Mouse (Mus musculus) gastrocnemius, postnatal 36 days (tissue): ENCODE measurements around the gene Rtn2. TPM values are rescaled to one million over a fixed set of nuclear protein-coding genes. Genes with fewer than 3 reads are reported as not detected.

ENCODE experiments used
- DNase-seq, 2 experiments: peaks; one replicate each; pipeline ENCODE4 v3.0.0; 2022
- intact Hi-C: fragments of 180-260 bp; cut with DNase I; formaldehyde crosslinking; loops from one replicate; pipeline ENCODE4 v1.15.1; 2025
- total RNA-seq, 2 experiments: library from RNA; stranded (reverse); gene quantifications; 2 replicates each; pipeline ENCODE4 v1.2.3; 2021

Gene Rtn2
- total RNA-seq, 2 experiments from 2014 or later, result 974 to 1,054 TPM

DNA sequence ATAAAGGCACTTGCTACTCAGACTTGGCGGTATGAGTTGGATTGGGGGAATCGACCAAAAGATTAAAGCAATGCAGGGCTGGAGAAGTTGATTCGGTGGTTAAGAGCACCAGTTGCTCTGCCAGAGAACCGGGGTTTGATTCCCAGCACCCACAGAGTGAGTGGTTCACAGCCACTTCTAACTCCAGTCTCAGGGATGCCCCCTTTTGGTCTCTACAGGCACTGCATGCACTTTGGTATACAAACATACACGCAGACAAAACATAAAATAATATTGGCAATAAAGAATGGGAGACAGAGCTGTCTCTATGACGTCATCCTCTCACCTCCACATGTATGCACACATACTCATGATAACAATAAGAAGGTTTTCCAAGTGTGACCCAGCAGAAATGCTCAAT is 14.6 kb downstream of the Rtn2 start:
- intact Hi-C loops, result loop anchor here (5.0 kb wide), 1 partner anchor 120 kb away; the partner anchor contains the start of gene Eml2

DNA sequence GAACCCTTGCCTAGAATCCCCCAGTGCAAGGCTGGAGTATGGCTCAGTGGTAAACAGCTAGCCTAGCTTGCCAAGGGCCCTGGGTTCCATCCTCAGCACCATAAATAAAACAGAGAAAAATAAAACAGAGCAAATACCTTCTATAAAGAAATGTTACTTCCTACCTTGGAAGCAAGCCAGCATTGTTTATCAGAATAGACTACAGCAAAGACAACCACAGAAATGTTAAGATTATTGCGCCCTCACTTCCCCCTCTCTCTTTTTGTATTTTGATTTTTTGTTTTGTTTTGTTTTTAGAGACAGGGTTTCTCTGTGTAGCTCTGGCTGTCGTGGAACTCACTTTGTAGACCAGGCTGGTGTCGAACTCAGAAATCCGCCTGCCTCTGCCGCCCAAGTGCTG is 15.4 kb downstream of the Rtn2 start:
- DNase-seq, result no peak
- intact Hi-C loops, result loop anchor here (2.0 to 5.0 kb wide), 2 partner anchors 15 to 120 kb away; partner anchors contain the start of genes Eml2 and Rtn2

More for the DNA sequence above, 14.6 kb downstream of the Rtn2 start:
- no peak for DNase-seq

DNA sequence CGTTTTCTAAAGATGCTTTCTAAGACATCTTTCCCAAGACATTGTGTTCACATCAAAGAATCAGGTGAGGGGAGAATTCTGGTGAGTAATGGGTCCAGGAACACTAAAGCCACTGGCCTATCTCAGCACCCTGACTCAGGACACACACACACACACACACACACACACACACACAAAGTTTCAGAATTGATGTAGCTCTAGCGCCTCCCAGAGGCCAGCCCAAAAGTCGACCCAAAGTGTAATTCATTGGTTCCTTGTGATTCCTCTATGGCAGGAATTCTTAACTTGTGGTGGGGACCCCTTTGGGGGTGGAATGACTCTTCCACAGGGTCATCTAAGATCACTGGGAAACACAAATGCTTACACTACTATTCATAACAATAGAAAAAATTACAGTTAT is 16.8 kb downstream of the Rtn2 start:
- intact Hi-C loops, result loop anchor here (2.0 to 5.0 kb wide), 2 partner anchors 16 to 122 kb away; partner anchors contain the start of genes Eml2 and Rtn2
- peak in 1 of 2 experiments; percentile 45 for DNase-seq

DNA sequence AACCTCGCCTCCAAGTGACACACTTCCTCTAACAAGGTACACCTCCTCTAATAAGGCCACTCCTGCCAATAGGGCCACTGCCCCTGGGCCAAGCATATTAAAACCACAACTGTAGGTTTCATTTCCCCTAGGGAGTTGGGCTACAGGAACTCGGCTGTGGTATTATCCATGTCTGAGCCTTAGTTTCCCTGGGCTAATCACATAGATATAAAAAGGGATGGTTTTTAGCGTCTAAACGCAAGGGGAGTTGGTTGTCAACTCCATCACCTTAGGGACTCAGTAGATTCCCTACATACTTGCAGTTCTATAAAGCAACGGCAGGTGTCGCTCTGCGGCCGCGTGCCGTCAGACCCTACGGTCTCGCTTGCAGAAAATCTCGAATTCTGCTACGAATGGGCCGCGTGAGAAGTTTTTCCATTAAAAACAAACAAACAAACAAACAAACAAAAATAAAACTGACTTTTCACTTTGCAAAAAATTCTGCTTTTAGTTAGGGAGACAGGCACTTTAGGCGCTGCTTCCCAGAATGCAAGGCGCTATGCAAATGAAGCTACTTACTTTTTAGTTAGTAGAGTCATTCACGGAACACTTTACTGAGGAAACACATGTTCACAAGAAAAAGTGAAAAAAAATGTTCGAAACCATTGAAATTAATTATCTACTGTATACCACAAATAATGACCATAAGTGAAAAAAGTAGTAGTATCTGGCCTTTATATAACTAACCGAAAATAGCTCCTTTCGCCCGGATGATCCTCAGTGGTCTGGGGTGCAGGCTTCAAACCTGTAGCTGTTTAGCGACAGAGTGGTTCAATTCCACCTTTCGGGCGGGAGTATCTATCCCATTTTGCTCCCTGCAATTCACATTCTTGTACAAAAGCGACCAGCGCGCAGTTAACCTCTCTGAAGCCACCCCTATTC is 18.3 kb downstream of the Rtn2 start:
- intact Hi-C loops, result loop anchor here (1.0 kb wide), 1 partner anchor 43 kb away; no protein-coding TSS in a partner anchor
- peak; percentile 60 to 70 for DNase-seq

DNA sequence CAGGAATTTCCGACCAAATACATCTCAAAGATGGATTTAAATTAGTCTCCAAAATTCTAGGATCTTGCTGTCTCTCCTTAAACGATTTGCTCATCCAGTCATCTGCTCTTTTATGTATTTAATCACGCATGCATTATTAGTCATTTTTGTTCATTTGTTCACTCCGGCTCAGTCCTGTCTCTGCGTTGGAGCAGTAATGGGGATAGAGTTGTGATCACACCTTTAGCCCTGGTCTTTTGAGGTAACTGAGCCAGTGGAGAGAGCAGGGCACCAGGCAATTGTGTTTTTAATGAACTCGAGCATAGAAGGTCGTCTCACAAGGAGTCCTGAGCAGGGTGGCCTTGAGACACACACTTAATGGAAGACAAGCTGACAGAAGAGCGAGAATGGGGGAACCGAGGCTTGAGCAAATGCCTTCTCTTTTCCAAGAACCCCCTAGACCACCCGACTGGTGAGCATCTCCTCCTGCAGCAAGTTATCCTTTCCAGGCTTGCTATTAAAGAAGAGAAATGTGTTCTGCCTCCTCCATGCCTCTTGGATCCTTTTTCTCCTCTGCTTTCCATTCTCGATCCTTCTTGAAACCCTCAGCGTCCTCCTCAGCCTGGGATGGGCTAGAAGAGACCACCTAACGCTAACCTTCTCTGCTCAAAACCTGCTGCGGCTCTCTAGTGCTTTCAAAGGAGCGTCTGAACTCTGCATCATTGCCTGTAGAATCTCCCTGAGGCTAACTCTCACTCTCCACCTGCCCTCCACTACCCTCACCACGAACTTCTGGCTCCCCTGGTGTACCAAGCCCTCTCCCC is 19.2 kb downstream of the Rtn2 start:
- intact Hi-C loops, result no loop called here
- DNase-seq, result no peak

DNA sequence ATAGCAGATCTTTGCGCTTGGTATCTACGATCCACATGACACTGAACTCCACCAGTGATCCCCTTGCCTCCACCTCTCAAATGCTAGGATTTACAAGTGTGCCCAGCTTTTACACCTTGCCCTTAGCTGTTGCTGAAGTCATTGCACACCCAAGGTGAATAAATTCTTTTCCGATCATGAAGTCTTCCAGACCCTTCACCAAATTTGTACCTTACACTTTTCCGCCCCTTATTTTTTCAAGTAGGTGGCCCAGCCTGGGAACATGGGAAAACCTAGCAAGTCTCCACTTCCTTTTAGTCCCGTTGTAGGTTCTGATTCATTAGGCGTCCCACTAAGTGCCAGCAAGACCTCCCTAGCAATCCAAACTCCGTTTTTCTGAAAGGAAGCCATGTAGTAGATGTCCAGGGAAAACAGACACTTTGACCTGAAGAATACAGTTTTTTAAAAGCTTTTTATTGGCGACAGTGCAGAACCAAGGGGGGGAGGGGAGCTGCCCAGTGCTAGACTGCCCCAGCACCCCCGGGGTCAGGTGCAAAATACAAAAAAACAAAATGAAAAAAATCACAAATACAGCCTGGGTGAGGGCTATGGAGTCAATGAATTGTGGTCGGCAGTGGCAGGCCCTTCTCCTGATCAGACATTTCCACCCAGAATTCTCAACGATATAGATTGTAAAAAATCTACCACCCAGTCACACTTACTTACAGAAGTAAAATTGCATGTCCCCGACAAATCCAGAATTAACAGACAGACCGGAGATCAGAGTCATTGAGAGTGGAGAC is 20.0 kb downstream of the Rtn2 start:
- intact Hi-C loops, result no loop called here
- no peak for DNase-seq

DNA sequence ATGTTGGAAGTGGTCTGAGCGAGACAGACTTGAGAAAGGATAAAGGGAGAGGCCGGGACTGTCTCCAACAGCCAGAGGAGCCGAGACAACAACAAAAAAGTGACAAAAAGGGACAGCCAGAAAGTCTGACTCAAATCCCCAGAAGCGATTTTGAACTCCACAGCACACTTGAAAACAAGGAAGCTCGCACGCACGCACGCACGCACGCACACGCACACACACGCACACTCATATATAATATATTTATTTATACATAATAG is 20.6 kb downstream of the Rtn2 start:
- DNase-seq, result no peak
- intact Hi-C loops, result no loop called here

DNA sequence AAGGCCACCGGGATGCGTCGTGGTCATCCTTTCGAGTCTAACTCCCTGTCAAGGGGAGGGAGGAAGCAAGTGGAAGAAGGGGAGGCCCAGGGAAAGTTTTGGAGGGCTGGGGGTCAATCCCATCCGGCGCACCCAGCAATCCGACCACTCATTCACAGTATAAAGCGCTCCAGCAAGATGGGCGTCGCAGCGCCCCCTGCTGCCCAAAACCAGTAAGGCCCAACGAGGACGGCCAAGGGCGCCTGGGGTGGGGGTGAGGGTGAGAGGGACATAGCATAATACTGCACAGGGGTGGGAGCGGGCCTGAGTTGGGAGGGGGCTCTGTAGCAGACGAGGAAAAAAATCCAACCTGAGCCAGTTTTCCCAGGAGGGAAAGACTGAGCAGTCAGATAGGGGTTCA is 21.3 kb downstream of the Rtn2 start:
- intact Hi-C loops, result no loop called here

DNA sequence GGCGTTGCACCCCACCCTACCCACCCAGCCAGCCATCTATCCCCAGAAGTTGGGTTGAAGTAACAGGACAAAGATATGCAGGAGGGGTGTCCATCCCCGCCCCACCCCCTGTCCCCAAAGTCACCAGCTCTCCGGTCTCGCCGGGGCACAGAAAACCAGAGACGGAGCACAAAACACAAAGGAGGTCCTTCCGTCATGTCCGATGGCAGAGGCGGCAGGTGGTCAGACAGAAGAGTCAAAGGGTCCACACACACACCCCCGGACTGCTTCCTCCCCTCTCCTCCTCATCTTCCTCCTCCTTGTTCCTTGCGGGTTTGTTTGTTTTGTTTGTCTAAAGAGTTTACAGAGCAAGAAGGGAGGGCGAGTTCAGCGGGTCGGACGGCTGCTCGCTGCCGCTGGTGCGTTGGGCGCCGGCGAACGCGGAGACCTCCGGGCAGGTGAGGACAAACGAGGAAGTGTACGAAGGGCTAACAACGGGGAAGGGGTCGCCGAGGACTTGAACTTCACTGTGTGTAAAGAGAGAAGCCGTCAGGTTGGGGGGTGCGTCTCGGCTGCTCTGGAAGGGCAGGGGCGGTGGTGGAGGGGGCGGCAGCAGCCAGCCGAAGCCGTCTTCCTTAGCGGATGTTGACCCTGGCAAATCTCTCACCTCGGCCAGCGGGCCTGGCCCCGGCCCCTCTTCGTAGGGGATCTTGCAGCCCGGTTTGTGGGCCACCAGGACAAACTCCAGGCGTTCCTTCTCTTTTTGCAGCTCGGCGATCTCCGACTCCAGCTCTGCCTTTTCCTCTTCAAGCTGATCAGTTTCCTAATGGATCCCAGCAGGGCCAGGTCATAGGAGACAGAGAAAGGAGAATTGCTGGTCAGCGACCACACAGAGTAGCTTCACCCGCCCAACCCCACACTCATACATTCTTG is 22.3 kb downstream of the Rtn2 start:
- DNase-seq, result no peak
- intact Hi-C loops, result no loop called here

More for the DNA sequence above, 21.3 kb downstream of the Rtn2 start:
- peak; percentile 59 to 65 for DNase-seq

DNA sequence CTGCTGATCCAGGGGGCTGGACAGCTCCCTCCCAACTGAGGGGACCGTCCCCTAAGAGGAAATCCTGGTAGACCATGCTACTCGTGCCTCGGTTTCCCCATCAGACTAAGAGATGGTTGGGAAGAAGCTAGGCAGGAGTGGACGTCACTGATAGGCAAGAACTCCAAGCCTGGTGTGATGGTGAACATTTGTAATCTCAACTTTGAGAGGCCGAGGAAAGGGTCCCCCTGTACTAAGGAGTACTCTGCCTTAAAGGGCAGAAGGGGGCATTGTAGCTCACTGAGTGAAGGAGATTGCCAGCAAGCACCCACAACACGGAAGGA is 22.9 kb downstream of the Rtn2 start:
- no peak for DNase-seq
- intact Hi-C loops, result no loop called here

DNA sequence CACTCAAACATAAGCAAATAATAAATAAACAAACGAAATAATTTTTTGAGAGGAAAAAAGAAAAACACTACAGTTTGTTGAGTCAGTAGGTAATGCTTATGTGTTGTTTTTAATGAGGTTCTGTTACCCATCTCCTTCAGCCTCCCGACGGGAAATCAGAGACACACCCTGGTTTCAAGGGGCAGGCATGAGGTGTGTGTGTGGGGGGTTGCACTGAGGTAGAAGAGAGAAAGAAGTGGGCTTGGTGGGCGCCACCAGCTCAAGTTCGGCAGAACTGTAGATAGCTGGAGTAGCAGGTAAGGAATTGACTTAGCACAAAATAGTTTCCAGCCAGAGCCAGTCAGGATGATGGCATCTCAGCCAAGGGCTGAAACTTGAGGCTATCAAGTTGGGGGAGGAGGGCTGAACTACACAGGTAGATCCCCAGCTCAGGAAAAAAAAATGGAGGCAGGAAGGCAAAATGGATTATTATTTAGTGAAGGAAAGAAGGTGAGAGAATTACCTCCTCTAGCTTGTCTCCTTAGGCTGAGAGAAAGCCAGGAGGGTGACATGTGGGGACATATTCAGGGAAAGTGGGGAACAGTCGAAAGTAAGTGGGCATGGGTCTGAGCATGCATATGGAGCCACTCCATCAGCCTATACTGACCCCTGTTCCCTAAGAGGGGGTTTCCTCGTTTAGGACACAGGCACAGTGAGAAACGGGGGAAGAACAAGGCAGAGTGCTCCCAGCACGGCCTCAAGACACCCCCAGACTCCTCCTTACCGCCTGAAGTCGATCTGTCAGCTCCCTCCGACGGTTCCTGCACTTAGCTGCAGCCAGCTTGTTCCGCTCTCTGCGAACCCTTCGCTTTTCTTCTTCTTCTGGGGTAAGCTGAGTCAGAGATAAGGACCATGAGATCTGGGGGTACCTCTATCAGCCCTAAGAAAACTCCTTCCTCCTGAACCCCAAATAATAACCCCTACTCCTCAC is 23.7 kb downstream of the Rtn2 start:
- intact Hi-C loops, result no loop called here
- no peak for DNase-seq

DNA sequence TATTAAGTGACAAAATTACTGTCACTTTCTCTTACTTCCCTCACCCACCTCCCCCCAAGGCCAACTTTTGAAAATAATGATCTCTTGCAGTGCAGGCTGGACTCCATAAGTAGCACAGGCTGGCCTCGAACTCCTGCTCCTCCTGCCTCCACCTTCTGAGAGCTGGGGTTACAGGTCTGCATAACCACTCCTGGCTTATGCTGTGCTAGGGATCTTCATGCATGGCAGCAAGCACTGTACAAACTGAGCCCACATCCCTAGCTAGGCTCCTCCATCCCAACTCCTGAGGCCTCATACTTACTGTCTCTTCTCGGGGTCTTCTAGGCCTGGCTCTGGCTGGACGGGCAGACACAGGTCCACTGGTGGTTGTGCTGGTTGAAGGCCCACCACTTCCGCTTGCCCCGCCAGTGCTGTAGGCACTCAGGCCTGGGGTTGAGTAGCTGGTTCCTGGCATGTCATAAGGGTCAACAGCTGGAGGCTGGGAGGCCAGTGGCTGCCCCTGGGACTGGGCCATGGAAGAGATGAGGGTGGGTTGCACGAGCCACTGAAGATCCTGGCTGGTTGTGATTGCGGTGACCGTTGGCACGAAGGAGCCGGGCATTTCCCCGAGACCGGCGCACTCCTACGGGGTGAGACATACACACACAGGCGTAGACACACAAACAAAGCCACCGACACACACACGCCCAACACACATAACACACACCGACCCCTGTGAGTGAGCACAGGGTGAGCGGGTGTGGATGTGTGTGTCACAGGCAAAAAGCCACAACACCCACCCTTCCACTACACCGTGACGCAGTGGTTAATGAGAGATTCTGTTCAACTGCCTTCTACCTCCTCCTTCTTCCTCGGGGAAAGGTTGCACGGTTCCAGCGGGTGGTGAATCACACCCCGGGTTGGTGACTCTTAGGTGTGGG is 24.7 kb downstream of the Rtn2 start:
- intact Hi-C loops, result no loop called here
- no peak for DNase-seq

DNA sequence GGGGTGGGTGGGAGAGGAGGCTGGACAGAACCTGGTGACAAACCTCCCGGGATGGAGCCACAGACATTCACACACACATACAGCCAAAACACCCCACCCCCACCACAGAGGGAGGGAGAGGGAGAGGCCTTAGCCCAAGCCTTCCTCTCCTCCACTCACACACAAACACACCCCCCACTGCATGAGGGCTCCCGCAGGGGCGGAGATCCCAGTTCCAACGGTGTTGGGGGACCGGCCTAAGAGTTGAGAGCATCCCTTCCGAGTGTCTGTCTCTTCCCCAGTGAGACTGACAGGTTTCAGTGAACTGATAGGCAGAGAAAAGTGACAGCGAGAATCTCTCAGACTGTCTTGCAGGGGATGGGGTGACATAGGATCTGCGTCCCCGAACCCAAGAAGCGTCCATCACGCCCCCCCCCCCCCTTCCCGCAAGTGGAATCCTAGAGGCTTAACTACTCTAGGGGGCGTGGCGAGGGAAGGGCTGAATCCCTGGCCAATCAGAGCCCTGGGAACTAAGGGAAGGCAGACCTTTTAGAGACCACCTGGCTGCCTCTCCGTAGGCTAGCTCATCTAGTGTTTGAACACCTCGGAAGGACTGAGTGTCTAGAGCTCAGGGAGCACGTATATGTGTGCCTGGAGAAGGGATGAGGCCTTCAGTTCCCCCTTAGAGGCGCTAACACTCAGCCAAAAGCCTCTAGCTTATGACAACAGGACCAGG is 25.5 kb downstream of the Rtn2 start:
- DNase-seq, result peak in 1 of 2 experiments; percentile 74
- intact Hi-C loops, result no loop called here

DNA sequence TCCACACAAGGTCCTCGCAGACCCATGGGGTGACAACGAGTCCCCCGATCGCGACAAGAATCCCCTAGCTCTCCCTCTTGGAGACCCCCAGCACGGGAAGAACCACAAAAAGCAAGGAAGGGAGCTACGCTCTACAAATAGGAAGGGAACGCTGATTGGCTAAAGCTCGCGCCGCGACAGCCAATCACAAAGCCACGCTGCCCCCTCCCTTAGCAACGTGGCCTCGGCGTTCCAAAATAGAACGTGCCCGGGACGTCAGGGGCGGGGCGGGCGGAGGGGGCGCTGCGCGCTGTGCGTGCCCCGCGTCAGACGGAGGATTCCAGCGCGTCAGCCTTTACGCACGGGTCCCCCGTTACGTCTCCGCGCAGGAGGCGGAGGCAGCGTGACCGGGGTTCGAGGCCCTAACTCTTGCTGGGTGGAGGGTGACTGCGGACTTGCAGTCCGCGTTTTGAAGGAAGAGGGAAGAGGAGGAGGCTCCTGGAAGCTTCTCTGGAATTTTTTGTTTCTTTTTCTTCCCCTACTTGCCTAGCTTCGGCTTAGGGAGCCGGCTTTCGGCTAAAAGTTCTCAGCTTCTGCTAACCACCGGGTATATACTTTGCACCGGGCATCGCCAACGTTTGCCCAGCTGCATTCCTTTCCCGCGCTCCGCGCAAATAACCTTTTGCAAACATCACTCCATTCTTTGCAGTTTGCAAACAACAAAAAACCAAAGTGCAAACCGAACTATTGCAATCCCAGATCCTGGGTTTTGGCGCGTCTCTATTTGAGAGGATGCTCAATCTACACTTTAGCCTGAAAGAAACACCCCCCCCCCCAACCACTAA is 26.2 kb downstream of the Rtn2 start:
- DNase-seq, result peak; percentile 94
- intact Hi-C loops, result no loop called here

DNA sequence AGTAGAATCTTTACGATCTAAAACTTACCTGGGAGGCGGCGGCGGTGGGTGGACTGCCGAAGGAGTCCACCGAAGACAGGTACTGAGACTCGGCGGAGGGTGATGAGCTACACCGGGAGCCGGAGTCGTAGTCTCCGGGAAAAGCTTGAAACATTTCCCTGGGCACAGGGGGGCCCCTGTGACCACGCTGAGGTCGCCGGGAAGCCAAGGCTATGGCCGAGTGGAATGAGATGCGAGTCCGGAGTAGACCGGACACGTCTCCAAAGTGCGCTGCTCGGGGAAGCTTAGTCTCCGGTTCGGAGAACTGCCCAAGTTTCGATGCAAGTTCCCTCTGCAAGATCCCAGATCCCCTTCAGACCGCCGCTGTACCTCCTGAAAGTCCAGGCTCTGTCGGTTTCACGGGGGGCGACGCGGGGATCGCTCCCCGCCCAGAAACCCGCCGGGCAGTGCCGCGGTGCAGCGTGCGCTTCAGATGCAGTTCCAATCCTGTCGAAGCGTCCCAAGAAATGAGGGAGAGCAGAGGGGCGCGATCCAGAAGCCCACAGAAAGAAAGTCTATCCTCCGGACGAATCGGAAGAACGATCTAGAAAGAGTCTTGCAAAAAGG is 27.0 kb downstream of the Rtn2 start:
- no peak for DNase-seq
- intact Hi-C loops, result no loop called here
